Mouse (Mus musculus) Patski (cell line): ENCODE results near the gene Tuba1b. TPM values are rescaled to one million over a fixed set of nuclear protein-coding genes. Genes with fewer than 3 reads are reported as not detected.

Source experiments
- ATAC-seq: fragments of 100-300 bp; one replicate; pipeline ENCODE4 v1.8.0; 2021
- CTCF ChIA-PET: fragments of 350-600 bp; sonication (Branson Sonifier 250); formaldehyde crosslinking; loops from one replicate; lab custom pipeline; 2022; ENCODE audit warnings: inconsistent platforms; lab: Charles Lee
- POLR2A ChIA-PET: fragments of 350-600 bp; sonication (Branson Sonifier 250); formaldehyde crosslinking; loops from one replicate; lab custom pipeline; 2022; ENCODE audit warnings: antibody characterized with exemption, inconsistent platforms; lab: Charles Lee
- DNase-seq: peaks from one replicate; pipeline ENCODE4 v3.0.0-alpha.2; 2011; ENCODE audit warnings: low read depth, low spot score
- H3K27me3 ChIP-seq: fragments of 371-371 bp; one replicate; pipeline ENCODE4 v1.5.1; 2021
- CTCF ChIP-seq: fragments of 100-300 bp; IDR thresholded peaks from one replicate; pipeline ENCODE4 v1.5.1; 2021
- in situ Hi-C: fragments of 300-500 bp; cut with MboI; formaldehyde crosslinking; loops from 3 replicates; pipeline ENCODE4 v1.11.1; 2018; ENCODE audit warnings: low pct_unique_long_range_greater_than_20kb, mixed read lengths
- polyA plus RNA-seq: library from polyadenylated mRNA; unstranded; gene quantifications from one replicate; pipeline ENCODE4 v1.2.3, GENCODE M21; 2021

Tuba1b gene
- polyA plus RNA-seq, 1 experiment from 2014 or later = 921 TPM

DNA sequence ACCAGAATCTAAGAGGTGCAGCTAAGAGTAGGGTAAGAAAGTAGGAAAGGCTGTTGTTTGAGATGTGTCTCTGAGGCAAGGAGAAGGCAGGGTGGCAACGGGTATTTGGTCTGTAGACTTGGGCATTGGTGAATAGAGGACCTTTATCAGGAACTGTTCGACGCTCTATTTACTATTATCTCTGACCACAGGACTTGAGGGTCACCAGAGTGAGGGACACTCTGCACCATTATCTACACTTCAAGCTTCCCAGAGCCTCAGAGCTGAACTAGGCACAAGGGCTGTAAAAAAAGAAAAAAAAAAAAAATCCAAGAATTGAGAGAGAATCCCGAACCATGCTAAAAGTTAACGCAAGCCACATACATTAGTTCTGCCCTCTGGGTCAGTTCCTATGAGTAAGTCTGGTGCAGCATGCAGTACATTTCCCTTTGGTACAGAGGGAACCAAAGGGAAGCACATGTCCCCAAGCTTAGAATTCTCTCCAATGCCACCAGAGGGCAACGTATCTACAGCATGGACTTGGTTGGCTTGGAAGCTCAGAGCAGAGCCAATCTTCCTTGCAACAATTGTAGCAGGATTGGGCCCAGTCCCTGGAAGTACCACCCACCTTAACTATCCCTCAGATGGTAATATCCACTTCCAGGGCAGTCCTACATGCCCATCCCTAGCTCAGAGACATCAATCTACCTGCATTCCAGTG, 42.3 kb downstream of the Tuba1b start:
- in situ Hi-C loops = no loop called here
- POLR2A ChIA-PET = interaction anchor here (0.7 to 1.5 kb wide), 3 partner anchors 24 to 103 kb away, joined by 3 to 5 read pairs (median 4); no protein-coding TSS in a partner anchor
- DNase-seq (no peak), ATAC-seq (peak; percentile 61)
- peak; percentile 92 for TF ChIP-seq CTCF
- CTCF ChIA-PET = interaction anchor here (0.7 to 3.1 kb wide), 14 partner anchors 9 to 133 kb away, joined by 3 to 36 read pairs (median 6); no protein-coding TSS in a partner anchor
- no peaks in the 10 kb centered on the region for H3K27me3 ChIP-seq

DNA sequence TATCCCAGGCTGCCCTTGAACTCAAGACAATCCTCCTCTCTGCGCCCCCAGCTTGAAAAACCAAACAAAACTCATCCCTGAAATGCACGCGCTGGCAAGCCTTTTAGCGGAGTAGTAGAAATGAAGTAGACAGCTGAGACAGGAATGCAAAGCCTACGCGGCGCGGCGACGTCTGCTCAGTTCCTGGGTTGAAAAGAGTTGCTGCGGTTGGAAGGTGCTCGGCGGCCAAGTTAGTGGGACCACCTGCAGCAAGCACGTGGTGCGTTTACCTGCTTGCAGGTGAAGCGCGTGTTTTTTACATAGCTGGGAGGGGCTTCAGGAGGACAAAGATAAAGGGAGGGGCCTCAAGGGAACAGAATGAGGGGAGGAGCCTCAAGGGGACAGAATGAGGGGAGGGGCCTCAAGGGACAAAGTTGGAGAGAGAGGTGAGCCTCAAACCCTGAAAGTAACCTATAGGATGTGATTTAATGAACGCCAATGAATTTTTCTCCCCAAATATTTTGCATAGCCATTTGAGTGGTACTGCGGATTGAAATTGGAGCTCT, 43.1 kb downstream of the Tuba1b start:
- no peak for TF ChIP-seq CTCF
- in situ Hi-C loops = no loop called here
- CTCF ChIA-PET = interaction anchor here (1.1 to 3.1 kb wide), 12 partner anchors 10 to 134 kb away, joined by 3 to 36 read pairs (median 7); no protein-coding TSS in a partner anchor
- no peak for DNase-seq
- H3K27me3 ChIP-seq = no peaks in the 10 kb centered on the region
- ATAC-seq = no peak
- POLR2A ChIA-PET = interaction anchor here (0.7 to 1.5 kb wide), 3 partner anchors 23 to 104 kb away, joined by 3 to 5 read pairs (median 4); no protein-coding TSS in a partner anchor

- H3K27me3 ChIP-seq = no peaks in the 10 kb centered on the region
- in situ Hi-C loops = no loop called here
- no peak for ATAC-seq
- DNase-seq = no peak
- TF ChIP-seq CTCF = no peak
- CTCF ChIA-PET = interaction anchor here (0.7 to 2.0 kb wide), 4 partner anchors 9 to 106 kb away, joined by 3 to 7 read pairs (median 4); no protein-coding TSS in a partner anchor
- POLR2A ChIA-PET = no interaction called here
Observed at GRCm38 (mm10) chr15:98887526-98887925, 46.8 kb downstream of the Tuba1b start.

DNA sequence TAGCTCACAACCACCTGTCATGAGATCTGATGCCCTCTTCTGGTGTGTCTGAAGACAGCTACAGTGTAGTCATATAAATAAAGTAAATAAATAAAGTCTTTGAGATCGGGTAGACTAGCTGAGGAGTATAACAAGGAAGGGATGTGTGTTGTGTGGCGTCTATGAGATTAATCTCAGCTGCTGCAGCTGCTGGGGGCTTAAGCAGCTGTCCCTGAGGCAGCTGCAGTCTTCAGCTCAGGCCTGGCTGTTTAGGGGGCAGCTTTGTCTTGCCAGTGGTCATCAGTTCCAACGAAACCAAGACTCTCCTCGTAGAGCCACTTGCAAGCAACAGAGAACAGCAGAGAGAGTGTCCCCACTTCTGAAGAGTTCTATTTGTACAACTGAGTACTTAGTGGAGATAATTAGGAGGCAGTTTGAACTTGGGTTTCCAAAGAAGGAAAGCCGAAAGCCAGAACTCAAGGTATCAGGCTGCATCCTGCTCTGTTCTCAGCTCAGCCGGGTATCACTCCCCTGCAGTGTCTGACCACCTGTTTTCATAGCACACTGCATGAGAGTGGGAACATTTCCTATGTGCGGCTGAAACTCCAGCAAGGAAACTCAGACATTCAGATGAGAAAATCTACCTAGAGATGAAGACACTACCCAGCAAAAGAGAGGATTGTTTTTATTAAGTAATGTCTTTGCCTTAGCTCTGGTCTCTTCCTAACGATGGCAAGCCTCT, 47.5 kb downstream of the Tuba1b start:
- no peak for ATAC-seq
- DNase-seq = no peak
- ChIA-PET CTCF (interaction anchor here (0.7 to 2.0 kb wide), 4 partner anchors 8 to 107 kb away, joined by 3 to 7 read pairs (median 4); no protein-coding TSS in a partner anchor), POLR2A (no interaction called here)
- H3K27me3 ChIP-seq = no peaks in the 10 kb centered on the region
- in situ Hi-C loops = no loop called here
- TF ChIP-seq CTCF = peak; percentile 6

DNA sequence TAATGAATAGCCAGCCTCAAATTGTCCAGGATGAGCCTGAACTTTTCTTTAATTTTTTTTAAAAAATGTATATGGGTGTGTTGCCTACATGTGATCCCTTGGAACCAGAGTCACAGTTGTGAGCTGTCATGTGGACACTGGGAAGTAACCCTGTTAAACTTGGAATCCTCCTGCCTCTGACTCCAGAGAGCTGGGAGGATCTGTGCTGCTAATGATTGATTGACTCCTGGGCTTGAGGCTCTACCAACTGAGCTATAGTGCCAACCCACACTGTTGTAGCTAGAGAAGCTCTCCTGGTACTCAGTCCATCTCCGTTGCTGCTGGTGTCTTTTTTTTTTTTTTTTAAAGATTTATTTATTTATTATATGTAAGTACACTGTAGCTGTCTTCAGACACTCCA, 50.3 kb downstream of the Tuba1b start:
- ChIA-PET POLR2A (interaction anchor here (0.5 to 0.6 kb wide), 2 partner anchors 30 to 426 kb away, joined by 3 to 4 read pairs; no protein-coding TSS in a partner anchor), CTCF (interaction anchor here (0.7 to 0.8 kb wide), 2 partner anchors 61 to 88 kb away, joined by 3 read pairs; no protein-coding TSS in a partner anchor)
- TF ChIP-seq CTCF = no peak
- no peak for DNase-seq
- no peaks in the 10 kb centered on the region for H3K27me3 ChIP-seq
- no peak for ATAC-seq
- in situ Hi-C loops = loop anchor here (5.0 kb wide), 1 partner anchor 113 kb away; no protein-coding TSS in a partner anchor

DNA sequence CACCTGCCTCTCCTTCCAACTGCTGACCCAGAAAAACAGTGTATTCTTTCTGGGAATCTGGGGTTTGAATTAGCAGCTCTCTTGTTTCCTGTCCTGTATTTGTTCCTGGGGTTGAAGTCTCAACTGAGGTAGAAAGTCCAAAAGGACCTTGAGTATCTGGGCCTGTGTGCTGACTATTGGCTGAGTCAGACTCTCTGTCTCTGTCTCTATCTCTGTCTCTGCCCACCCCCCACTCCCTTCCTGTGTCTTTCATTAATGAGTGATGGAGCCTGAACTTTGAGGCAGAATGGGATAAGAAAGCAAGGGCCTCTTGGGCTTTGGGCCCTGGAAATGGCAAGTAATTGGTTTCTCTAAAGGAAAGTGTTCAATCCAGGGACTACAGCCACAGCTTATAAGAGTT, 50.7 kb downstream of the Tuba1b start:
- no peak for TF ChIP-seq CTCF
- ChIA-PET POLR2A (interaction anchor here (0.5 to 0.6 kb wide), 2 partner anchors 31 to 427 kb away, joined by 3 to 4 read pairs; no protein-coding TSS in a partner anchor), CTCF (interaction anchor here (0.8 kb wide), 1 partner anchor 61 kb away, joined by 3 read pairs; no protein-coding TSS in a partner anchor)
- in situ Hi-C loops = loop anchor here (5.0 kb wide), 1 partner anchor 114 kb away; no protein-coding TSS in a partner anchor
- ATAC-seq (no peak), DNase-seq (no peak)
- no peaks in the 10 kb centered on the region for H3K27me3 ChIP-seq

DNA sequence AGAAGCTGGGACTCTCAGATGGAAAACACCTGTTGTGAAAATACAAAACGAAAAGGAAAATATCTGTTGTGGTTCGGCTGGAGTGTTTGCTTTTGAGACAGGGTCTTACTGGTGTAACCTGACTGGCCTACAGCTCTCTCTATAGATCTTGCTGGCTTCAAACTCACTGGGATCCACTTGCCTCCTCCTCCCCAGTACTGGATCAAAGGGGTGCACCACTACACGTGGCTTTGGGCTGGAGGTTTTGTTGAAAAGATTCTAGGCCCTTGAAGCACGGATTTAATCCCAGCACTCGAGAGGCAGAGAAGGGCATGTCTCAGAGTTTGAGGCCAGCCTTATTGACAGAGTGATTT, 52.7 kb downstream of the Tuba1b start:
- POLR2A ChIA-PET = interaction anchor here (0.6 to 0.9 kb wide), 2 partner anchors 37 to 569 kb away, joined by 3 to 4 read pairs; partner anchors contain the start of gene Lmbr1l
- in situ Hi-C loops = loop anchor here (5.0 kb wide), 1 partner anchor 116 kb away; no protein-coding TSS in a partner anchor
- no peak for DNase-seq
- no peak for TF ChIP-seq CTCF
- H3K27me3 ChIP-seq = no peaks in the 10 kb centered on the region
- CTCF ChIA-PET = interaction anchor here (0.9 to 5.9 kb wide), 6 partner anchors 9 to 127 kb away, joined by 3 to 30 read pairs (median 4); no protein-coding TSS in a partner anchor
- ATAC-seq = no peak

Other genes with a start within 250 kb of the Tuba1b start
- 7.6 TPM for gene Ccdc65, start 226.4 kb downstream of the Tuba1b start, polyA plus RNA-seq
- gene Fkbp11, start 206.4 kb downstream of the Tuba1b start, polyA plus RNA-seq = 0.41 TPM
- 136 TPM for gene Arf3, start 171.4 kb downstream of the Tuba1b start, polyA plus RNA-seq
- not detected for gene Wnt10b, start 156.4 kb downstream of the Tuba1b start, polyA plus RNA-seq
- not detected for gene Wnt1, start 144.7 kb downstream of the Tuba1b start, polyA plus RNA-seq
- gene Ddn, start 125.1 kb downstream of the Tuba1b start, polyA plus RNA-seq = not detected
- gene Prkag1, start 103.0 kb downstream of the Tuba1b start, polyA plus RNA-seq = 89.5 TPM
- 29.6 TPM for gene Kmt2d, start 63.4 kb downstream of the Tuba1b start, polyA plus RNA-seq
- 17.0 TPM for gene Rhebl1, start 40.0 kb downstream of the Tuba1b start, polyA plus RNA-seq
- gene Dhh, start 36.0 kb downstream of the Tuba1b start, polyA plus RNA-seq = not detected
- gene Lmbr1l, start 16.3 kb downstream of the Tuba1b start, polyA plus RNA-seq = 26.9 TPM
- gene Gm49450, start 19.0 kb upstream of the Tuba1b start, polyA plus RNA-seq = not detected
- 414 TPM for gene Tuba1a, start 19.1 kb upstream of the Tuba1b start, polyA plus RNA-seq
- gene Tuba1c, start 95.3 kb upstream of the Tuba1b start, polyA plus RNA-seq = 210 TPM
- 0.76 TPM for gene Prph, start 120.6 kb upstream of the Tuba1b start, polyA plus RNA-seq
- gene Troap, start 140.0 kb upstream of the Tuba1b start, polyA plus RNA-seq = 23.7 TPM
- gene C1ql4, start 153.3 kb upstream of the Tuba1b start, polyA plus RNA-seq = 0.24 TPM
- 1.9 TPM for gene Dnajc22, start 158.6 kb upstream of the Tuba1b start, polyA plus RNA-seq
- gene Spats2, start 191.4 kb upstream of the Tuba1b start, polyA plus RNA-seq = 43.8 TPM